Mouse (Mus musculus): ENCODE measurements around the gene Brpf1.

- no peak for TF ChIP-seq POLR2A (IDR thresholded peaks at IDR 0.05; ENCODE audit: insufficient read depth, low read depth, low read length)
- TF ChIP-seq CTCF (IDR thresholded peaks at IDR 0.05), result no peak
- no peak for TF ChIP-seq EP300 (IDR thresholded peaks at IDR 0.05; ENCODE audit: insufficient read depth, low read depth, low read length)
Observed at GRCm38 (mm10) chr6:113361476-113361875, 54.5 kb downstream of the Brpf1 start.
